Mouse (Mus musculus): ENCODE measurements around the gene Pcgf1.

Gene Pcgf1

GRCm38 (mm10) chr6:83121863-83122710 is 44.4 kb downstream of the Pcgf1 start:
- peak; percentile 57 to 61 for DNase-seq (ENCODE audit: low spot score in 2 of 2)

- peak in 1 of 2 experiments; percentile 25 for DNase-seq (ENCODE audit: low spot score in 2 of 2)
Observed at GRCm38 (mm10) chr6:83122961-83123360, 45.3 kb downstream of the Pcgf1 start.

DNA sequence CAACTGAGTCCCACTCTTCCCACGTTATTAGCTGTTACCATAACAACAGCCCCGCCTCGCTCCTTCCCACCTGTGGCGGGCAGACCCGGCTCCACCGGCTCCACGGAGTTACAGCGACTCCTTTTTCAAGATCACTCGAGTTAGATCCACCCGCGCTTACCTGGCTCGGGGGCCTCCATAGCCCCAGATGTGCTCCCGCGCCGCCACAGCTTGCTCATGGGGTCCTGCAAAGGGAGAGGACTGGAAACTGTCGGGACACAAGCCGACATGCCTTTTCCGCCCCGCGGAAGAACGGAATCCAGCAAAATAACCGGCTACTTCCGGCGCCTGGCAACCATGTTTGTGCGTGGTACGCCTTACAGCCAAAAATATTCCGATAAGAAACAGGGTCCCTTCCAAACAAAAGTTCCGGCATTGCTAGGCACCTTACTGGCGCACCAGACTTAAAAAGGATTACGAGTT is 47.2 kb downstream of the Pcgf1 start:
- DNase-seq (ENCODE audit: low spot score in 2 of 2), result peak; percentile 95

DNA sequence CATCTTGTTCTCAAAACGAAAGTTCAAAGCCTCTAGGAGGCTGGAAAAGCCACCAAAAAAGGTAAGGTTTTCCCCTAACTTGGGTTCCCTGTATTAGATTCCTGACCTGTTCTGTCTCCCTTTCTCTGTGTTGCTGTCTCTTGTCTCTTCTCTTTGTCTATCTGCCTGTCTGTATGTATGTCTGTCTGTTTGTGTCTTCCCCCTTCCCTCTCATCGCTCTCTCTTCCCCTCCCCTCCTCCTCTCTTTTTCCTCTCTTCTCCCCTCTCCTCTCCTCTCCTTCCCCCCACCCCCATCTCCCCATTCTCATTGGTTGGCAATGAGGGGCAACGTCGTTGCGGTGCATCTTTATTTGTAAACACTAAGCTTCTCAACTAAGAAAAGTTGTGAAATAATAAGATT is 47.7 kb downstream of the Pcgf1 start, which contains the start of gene Ino80b:
Ino80b (minus strand) TSS at position 101 of the 400 bp plus-strand sequence.
- DNase-seq (ENCODE audit: low spot score in 2 of 2), result no peak

GRCm38 (mm10) chr6:83127419-83127818 is 49.8 kb downstream of the Pcgf1 start:
- DNase-seq (ENCODE audit: low spot score in 2 of 2), result no peak

Measured in right cerebral cortex, postnatal 10 days (tissue).